Mouse (Mus musculus): ENCODE measurements around the gene Cops2. TPM values are rescaled to one million over a fixed set of nuclear protein-coding genes. Genes with fewer than 3 reads are reported as not detected.
A peak's percentile ranks its signal among the peaks of the same experiment; 100 is the strongest.

Cops2 gene
- 71.3 and 91.3 TPM in 2 replicates for polyA plus RNA-seq (2012; rRNA removed)

- DNase-seq (ENCODE audit: low spot score) = peak; percentile 76
Observed at GRCm38 (mm10) chr2:125858521-125859280, at the start of gene Cops2, which contains the start of gene Galk2. TSS of gene Cops2 (minus strand) at chr2:125859139. TSS of gene Galk2 (plus strand) at chr2:125859109.

- DNase-seq (ENCODE audit: low spot score) = no peak
Observed at GRCm38 (mm10) chr2:125907580-125908255, 48.8 kb upstream of the Cops2 start.

GRCm38 (mm10) chr2:125906407-125907066, 47.6 kb upstream of the Cops2 start:
- DNase-seq (ENCODE audit: low spot score) = no peak

DNA sequence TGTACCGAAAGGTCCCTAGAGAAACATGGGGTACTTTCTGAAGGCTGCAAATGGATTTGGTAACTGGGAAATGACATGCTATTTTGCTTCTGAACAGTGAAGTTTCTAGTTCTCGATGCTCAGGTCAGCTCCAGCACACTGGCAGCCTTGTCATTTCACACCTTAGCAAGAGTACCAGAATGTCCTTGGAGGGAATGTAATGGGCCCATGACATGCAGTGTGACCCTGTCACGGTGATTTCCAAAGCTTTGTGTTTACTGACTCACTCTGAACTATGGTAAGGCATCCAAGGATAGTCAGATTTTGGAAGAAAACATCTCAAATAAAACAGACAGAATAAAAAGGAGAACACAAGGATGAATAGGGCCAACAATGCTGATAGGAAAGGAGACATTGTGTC, 42.5 kb upstream of the Cops2 start:
- no peak for DNase-seq (ENCODE audit: low spot score)

GRCm38 (mm10) chr2:125900797-125901410, 42.0 kb upstream of the Cops2 start:
- no peak for DNase-seq (ENCODE audit: low spot score)

- no peak for DNase-seq (ENCODE audit: low spot score)
Observed at GRCm38 (mm10) chr2:125896355-125896754, 37.4 kb upstream of the Cops2 start.

GRCm38 (mm10) chr2:125895099-125895498, 36.2 kb upstream of the Cops2 start:
- DNase-seq (ENCODE audit: low spot score) = no peak

DNA sequence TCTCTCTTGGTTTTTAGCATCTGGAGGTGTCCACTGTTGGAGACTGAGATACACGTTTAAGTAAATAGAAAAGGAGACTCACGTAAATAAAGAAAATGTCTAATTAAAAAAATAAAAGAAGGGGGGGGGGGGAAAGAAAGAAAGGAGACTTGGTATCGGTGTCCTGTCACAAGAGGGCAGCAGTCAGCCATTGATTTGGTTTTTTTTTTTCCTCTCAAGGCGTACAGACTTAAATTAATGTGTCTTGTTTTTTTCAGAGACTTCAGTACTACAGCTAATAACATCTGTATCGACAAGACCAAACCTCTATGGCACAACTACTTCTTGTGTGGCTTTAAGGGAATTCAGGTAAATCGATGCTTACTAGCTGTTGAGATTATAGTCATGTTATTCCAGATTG, 34.2 kb upstream of the Cops2 start:
- DNase-seq (ENCODE audit: low spot score) = no peak

DNA sequence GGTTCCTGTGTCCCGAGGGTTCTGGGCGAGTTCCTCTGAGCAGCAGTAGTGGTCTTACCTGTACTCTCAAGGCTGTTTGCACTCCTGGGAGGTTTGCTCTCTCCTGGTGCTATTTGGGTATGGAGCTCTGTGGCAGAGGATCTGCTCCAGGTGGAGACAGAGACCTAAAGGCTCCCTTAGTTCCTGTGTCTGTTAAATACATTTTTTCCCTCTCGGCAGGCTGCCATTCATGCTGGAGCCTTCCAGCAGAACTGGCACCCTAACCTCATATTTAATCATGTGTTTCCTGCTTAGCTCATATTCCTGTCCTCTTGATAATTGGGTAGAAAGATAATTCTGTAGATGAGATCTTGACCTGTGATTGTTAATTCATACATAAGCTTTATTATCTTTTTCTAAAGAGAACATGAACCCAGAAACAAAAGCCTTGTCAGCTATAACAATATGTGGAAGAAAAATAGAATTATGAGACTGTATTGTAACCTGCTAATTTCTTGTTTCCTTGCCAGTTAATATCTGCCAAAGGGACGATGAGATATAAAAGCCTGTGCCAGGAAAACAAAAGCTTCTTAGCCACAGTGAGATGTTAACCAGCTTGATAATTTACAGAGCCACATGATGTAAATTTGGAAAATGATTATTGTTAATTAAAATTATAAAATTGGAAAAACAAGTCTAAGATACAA, 27.1 kb upstream of the Cops2 start:
- no peak for DNase-seq (ENCODE audit: low spot score)

- no peak for DNase-seq (ENCODE audit: low spot score)
Observed at GRCm38 (mm10) chr2:125870159-125870558, 11.2 kb upstream of the Cops2 start.

DNA sequence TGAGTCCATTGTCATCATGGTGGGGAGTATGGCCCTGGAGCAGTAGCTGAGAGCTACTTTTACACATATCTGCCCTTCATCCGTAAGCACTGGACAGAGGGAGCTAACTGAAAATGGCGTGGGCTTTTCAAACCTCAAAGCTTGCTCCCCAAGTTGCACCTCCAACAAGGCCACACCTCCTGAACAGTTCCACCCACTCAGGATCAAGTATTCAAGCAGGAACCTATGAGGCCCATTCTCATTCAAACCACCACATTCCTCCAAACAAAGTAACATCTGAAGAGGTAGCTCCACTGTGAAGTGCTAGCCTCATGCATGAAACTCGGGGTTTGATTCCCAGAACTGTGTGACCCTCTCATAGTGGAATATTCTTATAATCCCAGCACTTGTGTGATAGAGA, 9.4 kb upstream of the Cops2 start:
- DNase-seq (ENCODE audit: low spot score) = no peak

DNA sequence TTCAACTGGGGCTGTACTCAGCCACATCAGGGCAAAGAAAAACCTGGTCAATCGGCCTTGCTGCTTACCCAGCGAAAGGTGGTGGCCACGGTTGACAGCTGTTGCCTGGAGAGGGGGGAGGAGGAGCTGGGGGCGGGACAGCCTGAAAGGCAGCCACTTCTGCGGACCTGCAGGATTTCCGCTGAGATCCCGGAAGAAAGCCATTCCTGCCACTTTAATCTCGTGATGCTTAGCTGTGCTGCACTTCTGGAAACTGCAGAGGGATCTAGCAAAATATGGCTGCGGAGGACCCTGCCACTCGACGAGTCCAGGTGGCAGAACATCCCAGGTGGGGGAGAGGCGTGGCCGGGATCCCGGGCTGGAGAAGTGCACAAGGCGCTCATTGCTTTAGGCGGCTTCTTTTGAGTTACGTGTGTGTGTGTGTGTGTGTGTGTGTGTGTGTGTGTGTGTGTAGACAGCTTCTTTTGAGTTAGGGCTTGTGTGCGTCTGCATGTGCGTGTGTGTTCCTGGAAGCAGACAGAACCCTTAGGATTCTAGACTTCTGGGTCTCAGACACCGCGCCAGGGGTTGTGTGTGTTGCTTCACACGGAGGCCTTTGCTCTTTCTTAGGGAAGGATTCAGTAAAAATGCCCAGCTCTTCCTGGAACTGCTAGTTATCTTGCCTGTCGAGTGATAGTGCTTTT, 7.3 kb upstream of the Cops2 start:
- peak; percentile 29 for DNase-seq (ENCODE audit: low spot score)

DNA sequence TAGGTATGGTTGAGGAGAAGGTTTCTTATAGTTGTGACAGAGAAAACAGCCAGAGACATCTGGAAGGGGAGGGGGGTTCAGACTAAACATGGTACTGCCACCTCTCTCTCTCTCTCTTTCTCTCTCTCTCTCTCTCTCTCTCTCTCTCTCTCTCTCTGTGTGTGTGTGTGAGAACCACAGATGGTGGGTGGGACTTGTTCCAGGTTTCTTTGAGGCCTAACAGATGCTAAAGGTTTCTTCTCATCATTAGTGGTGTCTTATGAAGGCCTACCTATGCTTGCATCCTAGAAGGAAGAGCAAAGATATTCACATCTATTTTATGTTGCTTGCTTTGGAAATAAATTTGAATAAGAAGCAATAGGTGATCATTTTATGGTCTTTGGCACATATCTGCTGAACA, 6.6 kb upstream of the Cops2 start:
- DNase-seq (ENCODE audit: low spot score) = no peak

DNA sequence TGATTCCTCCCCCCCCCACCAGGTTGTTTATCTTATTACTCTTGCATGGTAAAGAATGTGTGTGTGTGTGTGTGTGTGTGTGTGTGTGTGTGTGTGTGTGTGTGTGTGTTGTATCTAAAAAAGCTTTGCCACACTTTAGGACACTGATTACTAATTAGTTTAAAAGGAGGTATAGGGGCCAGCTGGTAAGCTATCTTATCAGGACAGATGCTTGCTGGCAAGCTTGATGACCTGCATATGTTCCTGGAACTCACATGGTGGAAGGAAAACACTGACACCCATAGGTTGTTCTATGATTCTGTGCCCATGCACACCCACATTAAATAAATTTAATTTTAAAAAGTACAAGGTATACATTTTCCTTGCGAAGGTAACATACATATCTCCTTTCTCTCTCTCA, 5.6 kb upstream of the Cops2 start:
- DNase-seq (ENCODE audit: low spot score) = no peak

DNA sequence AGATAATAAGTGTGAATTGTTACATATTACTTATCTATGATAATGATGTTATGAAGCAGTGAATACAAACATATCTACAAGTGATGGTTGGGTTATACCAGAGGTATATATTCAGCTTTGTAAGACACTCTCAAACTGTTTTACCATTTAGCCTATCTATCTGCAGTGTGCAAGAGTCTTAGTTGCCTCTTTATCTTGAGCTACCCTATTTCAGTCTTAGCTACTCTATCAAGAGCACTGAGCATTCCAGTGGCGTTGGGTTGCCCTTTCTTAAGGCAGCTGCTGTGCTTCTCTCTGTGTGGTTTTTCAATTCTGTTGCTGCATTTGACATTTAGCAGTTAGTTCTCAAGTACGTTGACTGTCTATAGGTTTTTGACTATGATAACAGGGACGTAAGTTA, 4.9 kb upstream of the Cops2 start:
- DNase-seq (ENCODE audit: low spot score) = no peak

DNA sequence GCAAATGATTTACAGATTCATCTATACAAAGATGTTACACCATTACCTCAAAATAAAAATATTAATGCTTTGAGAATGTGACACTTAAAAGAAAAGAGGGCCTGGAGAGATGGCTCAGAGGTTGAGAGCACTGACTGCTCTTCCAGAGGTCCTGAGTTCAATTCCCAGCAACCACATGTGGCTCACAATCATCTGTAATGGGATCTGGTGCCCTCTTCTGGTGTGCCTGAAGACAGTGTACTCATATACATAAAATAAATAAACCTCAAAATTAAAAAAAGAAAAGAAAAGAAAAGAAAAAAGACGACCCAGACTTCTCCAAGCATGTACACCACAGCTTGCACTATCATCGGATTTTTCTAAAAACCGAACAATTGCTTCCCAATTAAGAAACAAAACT, 1.2 kb downstream of the Cops2 start:
- no peak for DNase-seq (ENCODE audit: low spot score)

DNA sequence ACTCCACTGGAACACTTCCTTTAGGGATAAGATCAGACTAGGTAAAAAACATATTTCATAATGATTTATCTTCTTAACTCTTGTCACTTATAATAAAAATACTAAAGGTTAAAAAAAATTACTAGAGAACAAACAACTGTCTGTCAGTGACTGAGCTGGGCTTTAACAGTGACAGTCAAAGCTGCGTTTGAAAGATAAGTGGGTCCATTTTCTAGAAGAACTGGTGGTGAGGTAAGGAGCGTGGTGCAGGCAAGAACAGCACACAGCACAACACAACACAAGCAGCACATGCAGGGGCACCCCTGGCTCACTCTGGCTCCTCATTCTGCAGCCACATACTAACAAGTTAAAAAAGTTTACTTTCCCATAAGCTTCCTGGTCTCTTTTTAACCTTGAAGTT, 7.7 kb downstream of the Cops2 start:
- DNase-seq (ENCODE audit: low spot score) = no peak

DNA sequence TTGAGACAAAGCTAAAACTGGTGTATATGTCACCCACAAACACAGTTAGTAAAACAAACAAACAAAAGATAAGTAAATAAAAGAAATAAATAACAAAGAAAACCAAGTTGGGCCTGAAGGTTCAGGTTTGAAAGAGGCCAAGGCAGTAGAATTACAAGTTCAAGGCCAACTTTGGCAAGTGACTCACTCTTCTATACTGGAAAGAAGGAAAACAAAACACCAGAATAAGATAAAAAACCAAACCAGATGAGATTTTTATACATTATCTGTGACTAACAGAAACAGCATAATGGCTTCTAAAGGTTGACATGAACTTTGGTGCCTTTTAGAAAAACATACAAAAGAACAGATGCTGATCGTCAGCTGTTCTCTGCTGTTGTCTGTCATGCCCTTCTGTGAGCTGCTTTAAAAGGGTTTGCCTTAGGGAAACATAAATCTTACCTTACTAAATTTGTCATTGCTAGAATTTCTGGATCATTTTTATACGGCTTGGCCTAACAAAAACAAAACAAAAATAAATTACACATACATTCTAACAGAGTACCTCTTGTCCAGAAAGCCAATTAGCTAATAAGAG, 20.1 kb downstream of the Cops2 start:
- DNase-seq (ENCODE audit: low spot score) = no peak

DNA sequence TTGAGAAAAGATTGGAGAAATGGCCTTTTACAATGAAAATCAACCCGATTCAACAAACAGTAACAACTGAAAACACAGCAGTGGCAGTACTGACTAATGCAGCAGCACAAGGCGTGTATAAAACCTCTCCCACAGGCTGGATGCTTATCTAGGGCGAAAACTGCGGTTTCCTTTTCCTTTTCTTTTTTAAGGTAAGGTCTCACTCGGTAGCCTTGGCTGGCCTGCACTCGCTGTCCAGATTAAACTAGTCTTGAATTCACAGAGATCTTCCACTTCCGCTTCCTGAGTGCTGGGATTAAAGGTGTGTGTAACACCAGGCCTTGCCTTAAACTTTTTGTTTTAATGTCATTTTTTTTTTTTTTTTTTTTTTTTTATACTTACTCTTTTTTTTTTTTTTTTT, 20.8 kb downstream of the Cops2 start:
- no peak for DNase-seq (ENCODE audit: low spot score)

DNA sequence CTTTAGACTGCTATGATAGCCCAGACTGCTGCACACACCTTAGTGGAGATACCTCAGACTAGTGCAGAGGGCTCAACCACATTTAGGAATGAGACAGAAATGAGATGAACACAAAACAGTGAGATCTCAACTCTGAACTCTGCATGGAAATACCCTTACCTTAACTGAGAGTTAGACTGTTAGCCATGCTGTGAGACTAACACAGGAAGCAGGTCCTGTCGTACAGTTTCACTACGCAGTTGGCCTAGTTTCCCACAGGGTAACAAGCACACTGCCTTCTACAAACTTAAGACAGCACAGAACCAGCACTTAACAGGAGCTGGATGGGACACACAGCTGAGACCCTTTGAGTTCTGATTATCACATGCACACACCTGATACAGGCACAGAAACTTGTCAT, 29.0 kb downstream of the Cops2 start:
- no peak for DNase-seq (ENCODE audit: low spot score)

DNA sequence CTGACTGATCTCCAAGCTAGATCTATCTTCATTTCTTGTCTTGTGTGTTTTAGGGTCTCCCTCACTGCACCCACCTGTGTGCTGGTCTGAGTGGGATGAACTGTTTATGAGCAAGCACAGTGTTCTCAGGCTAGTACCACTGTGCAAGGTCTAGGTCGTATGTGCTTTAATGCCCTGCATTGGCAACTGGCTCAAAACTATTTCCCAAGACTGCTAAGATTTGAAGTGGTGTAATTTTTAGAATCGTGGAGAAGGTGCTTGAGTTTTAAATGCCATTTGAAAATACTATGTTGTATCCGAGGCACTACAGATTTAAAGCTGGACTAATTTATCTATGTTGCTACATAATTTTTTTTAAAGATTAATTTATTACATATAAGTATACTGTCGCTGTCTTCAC, 31.0 kb downstream of the Cops2 start:
- no peak for DNase-seq (ENCODE audit: low spot score)

Measured in urinary bladder, adult 2 months (tissue).